Mouse (Mus musculus): ENCODE data around the gene Bub1b.
"Not testable (repeated sequence)": the region's sequence is repeated elsewhere in the genome, so short reads cannot be mapped to it uniquely, and the experiment has no call there.

Gene Bub1b

DNA sequence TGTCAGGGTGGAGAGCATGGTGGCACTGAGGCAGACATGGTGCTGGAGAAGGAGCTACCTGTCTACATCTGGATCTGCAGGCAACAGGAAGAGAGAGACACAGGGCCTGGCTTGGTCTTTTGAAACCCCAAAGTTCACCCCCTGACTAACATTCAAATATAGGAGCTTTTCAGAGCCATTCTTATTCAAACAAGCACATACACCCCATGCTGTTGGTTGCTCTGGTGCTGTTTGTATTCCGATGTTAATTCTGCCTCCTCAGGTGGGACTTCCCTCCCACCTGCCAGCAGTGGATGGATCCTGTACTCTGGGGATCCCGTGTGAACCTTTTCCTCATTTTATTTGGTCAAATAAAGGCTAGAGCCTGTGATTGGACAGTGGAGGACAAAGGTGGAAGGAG is 22.1 kb downstream of the Bub1b start:
- DNase-seq: no peak

DNA sequence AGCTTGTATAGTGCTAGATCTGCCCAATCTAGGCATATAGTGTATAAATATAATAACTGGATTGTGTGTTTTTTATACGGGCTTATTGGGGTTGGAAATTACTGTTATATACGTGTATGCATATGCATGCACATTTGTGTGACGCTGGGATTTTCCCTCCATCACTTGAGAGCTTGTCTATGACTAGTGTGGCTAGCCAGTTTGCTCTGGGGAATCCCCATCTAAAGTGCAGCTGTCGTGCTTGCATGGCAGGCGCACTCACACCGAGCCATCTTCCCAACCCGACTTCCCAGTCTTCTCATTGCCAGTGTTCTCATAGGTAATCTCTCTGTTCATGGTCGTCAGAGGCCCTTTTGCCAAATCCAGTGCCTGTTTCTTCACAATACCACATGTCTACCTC is 22.6 kb downstream of the Bub1b start:
- DNase-seq: no peak

DNA sequence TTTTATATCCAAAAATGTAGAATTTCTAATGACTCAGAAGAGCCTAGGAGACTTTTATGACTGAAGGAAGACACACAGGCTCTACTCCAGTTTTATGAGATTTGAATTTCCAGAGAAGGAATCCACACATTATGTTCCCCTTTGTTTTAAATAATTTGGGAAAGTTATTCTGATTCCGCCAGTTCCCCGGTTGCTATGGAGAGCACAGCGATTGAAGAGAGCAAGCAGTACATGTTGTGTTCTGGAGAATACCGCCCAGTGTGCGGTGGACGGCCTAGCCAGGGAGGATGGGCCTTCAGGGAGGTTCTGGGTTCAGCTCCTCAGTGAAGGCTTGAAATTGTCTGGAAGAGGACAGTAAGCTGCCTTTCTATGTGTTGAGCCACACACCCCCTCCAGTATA is 31.3 kb downstream of the Bub1b start:
- DNase-seq: no peak

DNA sequence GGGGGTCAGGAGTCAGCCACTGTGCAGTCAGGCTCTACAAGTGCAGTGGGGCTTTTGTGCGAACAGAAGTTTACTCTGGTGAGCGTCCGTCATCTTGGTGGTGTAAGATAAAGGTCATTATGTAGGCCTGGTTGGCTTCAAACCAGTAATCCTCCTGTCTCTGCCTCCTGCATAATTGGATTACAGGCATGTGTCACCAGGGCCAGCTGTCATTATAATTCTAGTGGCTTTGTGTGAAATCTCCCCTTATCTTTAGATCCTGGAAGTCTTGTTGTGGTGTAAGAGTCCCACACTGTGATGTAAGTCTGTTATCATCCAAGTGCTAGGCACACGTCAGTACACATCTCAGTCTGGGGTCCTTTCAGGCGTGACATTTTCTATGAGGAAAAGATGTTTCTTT is 35.4 kb downstream of the Bub1b start:
- DNase-seq: no peak

DNA sequence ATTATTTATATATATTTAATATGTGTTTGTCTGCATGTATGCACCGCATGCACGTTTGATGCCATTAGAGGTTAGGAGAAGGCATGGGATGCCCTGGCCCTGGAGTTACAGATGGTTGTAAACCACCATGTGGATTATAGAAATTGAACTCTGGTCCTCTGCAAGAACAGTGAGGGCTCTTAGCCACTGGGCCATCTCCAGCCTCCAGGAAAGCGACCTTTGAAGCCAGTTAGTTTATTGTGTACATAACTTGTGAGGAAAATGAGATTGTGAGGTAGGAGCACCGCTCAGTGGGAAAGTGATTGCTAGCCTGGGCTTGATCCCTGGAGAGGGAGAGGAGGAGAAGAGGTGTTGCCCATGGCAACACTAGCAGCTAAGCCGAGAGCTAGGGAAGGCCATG is 39.2 kb downstream of the Bub1b start:
- DNase-seq: no peak

DNA sequence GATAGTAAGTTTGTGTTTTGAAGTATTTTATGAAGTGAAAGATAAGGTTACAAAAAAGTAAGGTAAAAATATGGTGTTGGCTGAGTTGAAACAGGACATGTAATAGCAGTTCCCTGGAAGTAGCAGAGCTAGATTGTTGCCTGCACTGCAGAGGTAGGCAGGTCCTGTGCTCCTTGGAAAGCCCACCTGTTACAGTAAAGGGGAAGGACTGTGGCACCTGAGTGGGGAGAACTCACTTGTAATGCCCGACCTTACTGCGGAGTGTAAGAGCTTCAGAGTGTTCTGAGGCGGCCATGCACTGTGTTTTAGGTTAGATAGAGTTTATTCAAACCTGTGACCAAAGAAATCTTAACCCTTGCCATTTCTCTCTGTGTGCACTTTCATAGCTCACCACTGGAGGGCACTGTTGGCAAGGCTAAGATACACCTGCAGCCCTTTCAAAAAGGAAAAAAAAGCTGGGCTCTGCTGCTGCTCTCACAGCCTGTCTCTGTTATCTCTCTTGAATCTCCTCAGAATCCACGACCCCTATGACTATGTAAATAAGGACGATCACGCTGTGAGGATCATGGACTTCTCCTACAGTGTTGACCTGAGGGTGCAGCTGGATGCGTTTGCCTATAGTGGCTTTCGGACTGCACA is 40.0 kb downstream of the Bub1b start:
- peak; percentile 62 to 79 for DNase-seq

DNA sequence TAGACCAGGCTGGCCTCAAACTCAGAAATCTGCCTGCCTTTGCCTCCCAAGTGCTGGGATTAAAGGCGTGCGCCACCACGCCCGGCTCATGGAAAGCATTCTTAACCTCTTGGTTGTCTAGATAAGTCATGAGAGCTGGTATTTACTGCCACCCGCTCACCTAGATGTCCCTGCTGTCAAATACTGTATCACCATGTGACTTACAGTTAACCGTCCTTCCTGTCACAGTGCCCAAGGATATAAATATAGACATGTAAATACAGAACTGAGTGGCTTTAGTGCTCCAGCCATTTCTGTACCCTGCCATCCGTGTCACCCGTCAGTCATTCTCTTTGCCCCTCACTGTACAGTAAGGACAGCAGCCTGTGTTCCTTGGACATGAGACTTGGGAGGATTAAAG is 40.7 kb downstream of the Bub1b start:
- DNase-seq: no peak

DNA sequence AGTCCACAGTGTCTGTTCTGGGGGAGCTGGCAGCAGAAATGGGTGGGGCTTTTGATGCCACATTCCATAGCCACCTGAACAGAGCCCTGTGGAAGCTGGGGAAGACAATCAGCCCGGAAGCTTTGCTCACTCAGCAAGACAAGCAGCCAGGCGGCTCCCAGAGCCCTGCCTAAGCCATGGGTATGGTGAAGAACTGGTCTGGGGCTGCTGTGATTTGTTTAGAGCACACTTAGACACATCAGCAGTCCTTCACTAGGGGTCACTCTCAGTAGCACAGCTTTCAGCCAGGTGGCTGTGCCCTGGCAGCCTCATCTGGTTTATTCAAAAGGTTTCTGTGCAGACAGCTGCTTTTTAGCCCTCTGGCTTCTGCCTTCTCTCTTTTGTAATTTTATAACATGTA is 43.1 kb downstream of the Bub1b start:
- no peak for DNase-seq

DNA sequence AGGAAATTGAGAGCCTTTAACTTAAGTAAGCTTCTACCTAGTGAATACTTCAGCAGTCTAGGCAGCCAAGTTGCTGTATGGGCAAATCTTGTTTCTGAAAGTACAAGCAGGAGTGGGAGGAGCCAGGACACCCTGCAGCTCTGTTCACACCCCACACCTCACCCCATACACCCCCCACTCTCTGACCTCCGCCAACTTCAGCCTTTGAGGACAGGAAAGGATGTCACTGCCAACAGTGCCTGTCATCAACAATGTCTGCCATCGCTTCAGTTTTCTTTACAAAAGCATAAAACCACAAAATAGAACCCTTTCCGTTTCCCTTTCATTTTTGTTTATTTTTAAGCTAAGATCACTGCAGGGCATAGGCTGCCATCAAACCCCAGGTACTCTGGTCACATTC is 44.4 kb downstream of the Bub1b start:
- DNase-seq: no peak

DNA sequence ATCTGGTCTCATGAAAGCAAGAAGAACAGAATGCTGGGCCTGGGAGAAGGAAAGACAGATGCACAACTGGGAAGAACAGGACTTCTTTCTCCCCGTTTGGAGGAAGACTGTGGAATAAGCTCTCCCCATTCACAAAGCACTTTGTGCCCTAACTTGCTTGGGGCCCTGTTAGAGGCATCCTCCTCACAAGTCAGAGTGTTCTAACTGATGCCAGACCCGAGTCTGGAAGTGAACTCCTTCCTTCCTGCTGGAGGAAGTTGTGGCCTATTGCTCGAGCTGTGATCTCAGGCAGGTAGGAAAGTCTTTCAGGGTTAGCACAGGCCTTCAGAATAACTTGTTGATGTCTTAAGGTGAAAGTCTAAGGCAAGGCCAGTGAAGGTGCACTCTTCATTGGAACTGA is 44.9 kb downstream of the Bub1b start:
- DNase-seq: no peak

DNA sequence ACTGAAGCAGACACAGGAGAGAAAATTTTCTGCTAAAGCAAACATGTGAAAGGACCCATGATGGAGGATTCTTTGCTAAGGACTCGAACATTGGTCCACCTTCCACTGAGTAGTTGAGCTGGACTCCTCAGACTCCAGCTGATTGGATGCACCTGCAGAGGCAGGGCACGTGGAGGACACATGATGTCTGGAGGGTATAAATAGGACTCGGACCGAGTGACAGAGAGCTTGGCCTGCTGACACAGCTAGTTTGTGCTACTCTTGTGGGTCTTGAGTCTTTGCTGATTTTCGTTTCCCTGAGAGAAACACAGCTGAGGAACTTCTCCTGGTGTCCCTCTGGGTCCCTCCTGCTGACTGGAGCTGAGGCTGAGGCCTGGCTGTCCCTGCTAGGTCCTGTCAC is 48.7 kb downstream of the Bub1b start:
- DNase-seq: no peak

DNA sequence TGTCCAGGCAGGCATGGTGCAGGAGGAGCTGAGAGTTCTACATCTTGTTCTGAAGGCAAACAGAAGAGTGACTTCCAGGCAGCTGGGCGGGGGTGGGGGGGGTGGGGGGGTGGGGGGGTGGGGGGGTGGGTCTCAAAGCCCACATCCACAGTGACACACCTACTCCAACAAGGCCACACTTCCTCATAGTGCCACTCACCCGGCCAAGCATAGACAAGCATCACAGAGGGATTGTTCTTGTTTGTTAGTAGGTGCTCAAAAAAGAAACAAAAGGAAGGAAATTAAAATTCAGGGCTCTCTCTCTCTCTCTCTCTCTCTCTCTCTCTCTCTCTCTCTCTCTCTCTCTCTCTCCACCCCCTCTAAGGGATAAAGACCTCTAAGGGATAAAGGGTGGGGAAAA is 52.7 kb downstream of the Bub1b start:
- not testable (repeated sequence) for DNase-seq

DNA sequence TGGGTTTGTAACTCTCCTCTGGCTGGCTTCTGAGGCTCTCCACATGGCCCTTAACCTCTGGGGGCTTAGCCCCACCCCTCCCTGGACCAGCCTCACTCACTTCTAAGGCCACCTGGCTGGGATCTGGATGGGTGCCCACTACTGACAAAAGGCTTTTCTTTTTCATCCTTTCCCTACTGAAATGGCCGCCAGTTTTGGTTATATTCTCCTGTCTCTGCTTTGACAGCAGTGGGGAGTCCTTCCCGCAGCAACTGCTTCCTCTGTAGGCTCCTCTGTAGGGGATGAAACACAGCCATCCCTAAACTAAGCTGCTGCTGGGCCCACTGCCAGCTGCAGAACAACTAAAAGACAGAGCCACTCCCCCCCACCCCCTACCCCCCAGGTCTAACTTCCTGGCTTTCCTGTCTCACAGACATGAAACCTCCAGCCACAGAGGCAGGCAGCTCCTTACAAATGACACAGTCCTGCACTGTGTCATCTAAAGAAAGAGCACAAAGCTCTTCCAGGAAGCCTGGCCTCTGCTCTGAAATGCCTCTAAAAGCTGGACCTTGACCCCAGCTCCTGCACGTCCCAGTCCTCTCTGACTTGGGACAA is 58.8 kb downstream of the Bub1b start:
- DNase-seq: no peak

DNA sequence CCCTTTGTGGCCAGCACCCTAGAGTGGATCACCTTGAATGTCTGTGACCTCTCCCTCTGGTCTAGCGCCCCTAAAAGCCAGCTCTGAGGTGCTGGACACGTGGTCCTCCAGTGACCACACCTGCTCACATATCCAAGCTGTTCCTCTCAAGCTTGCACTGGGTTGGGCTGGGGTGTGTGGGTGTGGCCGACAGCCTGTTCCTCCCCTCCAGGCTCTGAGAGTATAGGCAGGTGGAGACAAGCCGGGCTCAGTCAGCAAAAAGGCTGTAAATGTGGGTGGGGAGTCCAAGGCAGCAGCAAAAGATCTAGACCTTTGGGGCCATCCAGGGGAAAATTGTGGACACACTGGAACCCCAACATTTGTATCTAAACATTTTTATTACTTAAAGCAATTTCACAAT is 60.4 kb downstream of the Bub1b start:
- DNase-seq: no peak

DNA sequence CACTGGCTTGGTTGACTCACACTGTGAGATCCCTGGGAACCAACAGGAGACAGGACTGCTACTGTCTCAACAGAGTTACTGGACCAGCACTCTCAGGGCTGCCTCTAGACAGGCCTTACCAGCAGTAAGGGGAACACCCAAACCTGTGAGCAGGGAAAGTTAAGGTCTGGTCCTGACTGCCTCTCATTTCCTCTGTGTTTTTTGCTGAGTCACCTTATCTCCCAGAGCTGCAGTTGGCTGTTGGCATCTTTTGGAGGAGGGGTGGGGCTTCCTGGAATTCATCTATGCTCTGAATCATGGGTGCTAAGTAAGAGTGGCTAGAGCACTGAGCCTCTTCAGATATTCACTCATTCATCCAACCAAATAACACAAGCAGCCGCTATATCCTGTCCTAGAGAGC is 61.1 kb downstream of the Bub1b start:
- DNase-seq: no peak

DNA sequence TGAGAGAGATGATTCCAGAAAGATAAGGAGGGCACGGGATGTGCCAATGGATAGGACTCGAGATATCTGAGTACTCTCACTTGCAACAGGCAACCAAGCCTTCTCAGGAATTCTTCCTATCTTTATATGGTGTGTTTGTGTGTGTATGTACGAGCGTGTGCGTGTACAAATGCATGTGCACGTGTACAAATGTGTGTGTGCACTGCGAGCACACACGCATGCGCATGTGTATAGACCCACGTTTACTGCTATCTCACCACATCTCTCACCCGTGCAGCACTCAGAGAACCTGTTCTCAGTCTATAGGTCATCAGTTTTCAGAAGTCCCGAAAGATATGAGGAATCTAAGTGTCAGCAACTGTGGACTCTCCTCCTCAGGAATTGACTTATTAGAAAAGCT is 61.5 kb downstream of the Bub1b start:
- DNase-seq: no peak

DNA sequence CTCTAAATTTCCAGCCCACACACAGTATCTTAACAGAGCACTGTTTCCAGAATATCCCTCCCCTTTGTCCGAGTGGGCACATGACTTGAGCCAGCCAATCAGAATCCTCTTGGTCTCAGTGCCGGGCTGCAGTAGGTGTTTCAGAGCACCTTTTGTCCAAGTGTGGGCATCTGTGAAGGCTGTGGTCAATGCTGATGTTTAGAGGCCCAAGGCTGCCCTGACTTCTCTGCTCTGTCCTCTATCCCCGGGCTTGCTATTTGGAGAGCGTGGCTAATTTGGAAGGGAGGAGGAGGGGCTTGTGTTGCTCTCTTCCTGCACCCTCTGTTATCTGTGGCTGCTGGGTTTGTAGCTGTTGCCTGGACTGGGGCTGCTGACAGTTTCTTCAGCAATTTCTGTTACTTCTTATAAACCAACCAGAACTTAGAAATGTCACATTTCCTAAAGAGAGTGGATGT is 62.0 kb downstream of the Bub1b start:
- peak; percentile 43 to 68 for DNase-seq

DNA sequence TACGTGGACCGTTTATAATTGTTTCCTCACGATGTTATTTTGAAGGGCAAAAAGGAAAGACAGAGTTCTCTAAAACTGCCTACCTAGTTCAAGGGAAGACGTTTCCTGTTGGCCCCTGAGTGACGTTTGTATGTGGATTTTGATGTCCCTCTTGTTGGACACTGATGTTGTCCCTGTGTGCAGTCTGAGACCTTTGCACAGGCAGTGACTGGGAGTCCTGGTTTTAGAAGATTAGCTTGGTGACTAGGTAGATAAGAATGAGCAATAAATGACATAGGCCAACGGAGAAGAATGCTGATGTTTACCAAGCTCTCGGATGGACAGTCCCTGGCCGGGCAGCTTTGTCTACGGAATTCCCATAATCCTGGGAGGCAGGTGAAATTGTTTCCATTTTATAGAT is 63.9 kb downstream of the Bub1b start:
- DNase-seq: no peak

DNA sequence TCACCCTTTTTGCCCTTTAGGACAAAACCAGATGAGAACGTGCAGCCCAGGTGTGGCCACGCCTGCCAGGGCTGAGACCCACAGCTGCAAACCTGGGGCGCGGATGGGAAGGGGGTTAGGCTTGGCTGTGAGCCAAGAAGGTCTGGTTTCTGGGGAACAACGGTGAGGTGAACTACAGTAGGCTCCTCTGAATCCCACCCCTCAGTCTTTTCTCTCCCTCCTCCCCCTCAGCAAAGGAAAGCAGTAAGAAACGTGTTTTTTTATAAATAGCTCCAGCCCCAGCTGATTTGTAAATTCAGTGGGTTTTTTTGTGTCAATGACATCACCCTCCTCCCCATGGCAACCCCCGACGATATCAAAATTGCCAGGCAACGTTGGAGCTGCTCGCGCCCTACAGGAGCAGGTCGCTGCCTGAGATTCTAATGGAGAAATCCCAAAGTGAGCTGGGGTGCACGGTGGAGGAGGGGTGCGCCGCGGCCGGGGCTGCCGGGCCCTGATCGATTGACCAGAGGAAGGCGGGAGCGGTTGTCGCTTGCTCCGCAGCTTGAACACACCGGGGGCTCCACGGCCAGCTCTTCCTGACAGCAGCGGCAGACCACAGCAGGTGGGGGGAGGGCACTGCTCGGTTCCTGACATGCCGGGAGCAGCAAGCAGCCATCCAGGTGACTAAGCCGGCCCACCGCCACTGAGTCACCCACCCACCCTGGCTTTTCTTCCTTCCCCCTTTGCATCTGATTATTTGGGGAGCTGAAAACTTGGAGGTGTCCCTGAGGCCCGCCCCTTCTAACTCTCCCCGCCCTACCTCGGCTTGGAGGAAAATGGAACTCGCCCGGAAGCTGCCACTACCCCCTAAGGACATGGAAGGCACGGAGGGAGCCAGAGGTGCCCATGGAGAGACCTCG is 65.1 kb downstream of the Bub1b start, which contains the start of gene Pak6:
Gene Pak6 (plus strand): TSS at position 402 of the 902 bp plus-strand sequence.
- peak; percentile 13 to 26 for DNase-seq

DNA sequence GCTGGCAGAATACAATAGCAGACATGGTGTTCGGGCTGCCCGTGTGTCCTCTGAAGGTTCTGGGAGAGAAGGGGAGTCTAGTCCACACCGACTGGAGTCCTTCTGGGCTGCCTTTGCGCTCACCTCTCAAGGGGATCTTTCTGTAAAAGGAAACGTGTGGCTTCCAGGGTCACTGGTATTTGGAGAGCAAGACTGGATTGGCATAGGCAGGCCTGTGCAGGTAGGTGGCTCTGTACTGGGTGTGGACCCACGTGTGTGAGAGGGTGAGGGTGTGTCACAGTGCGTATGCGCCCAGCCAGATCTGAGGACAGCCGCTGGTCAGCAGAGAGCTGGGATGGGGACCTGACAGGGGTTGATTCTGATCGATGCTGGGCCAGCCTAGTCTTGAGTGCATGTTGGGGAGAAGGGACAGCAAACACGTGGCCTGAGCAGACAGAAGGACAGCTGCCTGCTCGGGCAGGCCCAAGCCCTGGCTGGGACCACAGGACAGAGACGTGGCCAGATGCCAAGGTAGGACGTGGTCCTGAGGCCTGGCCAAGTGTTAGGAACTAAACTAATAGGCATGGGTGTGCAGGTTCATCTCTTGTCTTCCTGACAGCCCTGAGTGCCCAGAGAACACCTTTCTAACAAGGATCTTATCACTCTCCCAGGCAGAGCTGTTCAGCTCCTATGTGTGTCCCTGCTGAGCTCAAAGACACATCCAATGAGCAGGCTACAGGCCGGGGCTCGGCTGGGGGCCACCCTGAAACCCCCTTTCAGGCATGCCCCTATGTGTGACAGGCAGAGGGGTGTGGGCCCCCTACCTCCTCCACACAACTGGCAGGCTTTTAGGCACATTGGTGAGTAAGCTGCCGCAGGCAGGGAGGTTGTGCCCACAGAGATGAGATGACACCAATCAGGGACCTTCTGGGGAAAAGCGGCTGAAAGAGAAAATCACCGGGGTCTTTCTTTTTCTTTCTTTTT is 66.1 kb downstream of the Bub1b start:
- DNase-seq: peak; percentile 7 to 25

DNA sequence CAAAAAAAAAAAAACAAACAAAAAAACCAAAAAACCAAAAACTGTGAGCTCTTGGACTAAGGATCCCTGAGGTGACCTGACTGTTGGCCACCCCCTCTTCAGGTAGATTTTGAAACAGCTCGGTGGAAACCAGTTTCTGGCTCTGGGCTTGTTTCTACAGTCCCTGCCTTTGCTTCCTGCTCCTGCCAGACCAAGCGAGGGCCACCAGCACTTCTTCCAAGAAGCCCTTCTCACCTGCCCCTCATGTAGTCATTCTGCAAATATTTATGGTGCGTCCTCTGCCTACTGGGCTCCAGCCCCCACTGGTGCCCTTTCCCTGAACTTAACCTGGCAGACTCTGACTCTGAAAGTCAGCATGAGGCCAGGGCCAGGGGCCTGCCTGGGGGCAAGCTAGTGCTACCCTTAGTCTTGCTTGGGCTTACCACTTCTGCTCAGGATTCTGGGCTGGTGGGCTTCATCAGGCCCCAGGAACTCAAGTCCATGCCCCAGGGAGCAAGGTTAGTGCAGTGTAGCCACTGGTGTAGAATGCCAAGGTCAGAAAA is 67.0 kb downstream of the Bub1b start:
- DNase-seq: no peak

DNA sequence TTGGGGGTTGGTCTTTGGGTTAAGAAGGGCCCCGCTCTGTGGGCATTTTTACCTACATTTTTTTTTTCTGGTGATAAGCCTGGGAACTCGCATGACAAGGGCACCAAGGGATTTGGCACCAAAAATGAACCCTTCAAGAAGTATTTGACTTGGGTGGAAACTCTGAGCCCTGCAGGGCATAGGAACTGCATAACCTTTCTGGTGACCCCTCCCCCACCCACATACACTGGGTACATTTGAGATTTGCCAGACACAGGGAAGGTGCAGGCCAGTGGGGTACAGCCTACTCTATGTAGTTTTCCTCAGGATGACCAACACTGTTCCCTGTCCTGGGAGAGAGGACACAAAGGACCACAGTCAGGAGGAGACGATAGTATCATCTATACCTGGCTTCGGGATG is 67.6 kb downstream of the Bub1b start:
- DNase-seq: no peak

Data from cerebellum, adult 18-20 months (tissue).